Mouse (Mus musculus): ENCODE measurements around the gene Olfr1510. TPM values are rescaled to one million over a fixed set of nuclear protein-coding genes. Genes with fewer than 3 reads are reported as not detected.

The Olfr1510 gene
- polyA plus RNA-seq, 1 experiment from 2014 or later: not detected

Other genes with a start within 250 kb of the Olfr1510 start
- 62.4 and 64.6 TPM in 2 replicates for gene Supt16, start 217.0 kb downstream of the Olfr1510 start, polyA plus RNA-seq (2015; fragmentation: Nextera tagmentation; extraction: Ambion mirVana)
- 31.4 and 33.3 TPM in 2 replicates for gene Chd8, start 156.6 kb downstream of the Olfr1510 start, polyA plus RNA-seq (2015; fragmentation: Nextera tagmentation; extraction: Ambion mirVana)
- gene Tox4, start 135.2 kb downstream of the Olfr1510 start, polyA plus RNA-seq (2015; fragmentation: Nextera tagmentation; extraction: Ambion mirVana): 40.5 and 44.7 TPM in 2 replicates
- 16.7 and 16.8 TPM in 2 replicates for gene Rab2b, start 134.8 kb downstream of the Olfr1510 start, polyA plus RNA-seq (2015; fragmentation: Nextera tagmentation; extraction: Ambion mirVana)
- 47.0 and 47.1 TPM in 2 replicates for gene Mettl3, start 109.2 kb downstream of the Olfr1510 start, polyA plus RNA-seq (2015; fragmentation: Nextera tagmentation; extraction: Ambion mirVana)
- gene Sall2, start 85.6 kb downstream of the Olfr1510 start, polyA plus RNA-seq (2015; fragmentation: Nextera tagmentation; extraction: Ambion mirVana): 16.2 and 16.9 TPM in 2 replicates
- gene Olfr1513, start 58.0 kb downstream of the Olfr1510 start, polyA plus RNA-seq (2015; fragmentation: Nextera tagmentation; extraction: Ambion mirVana): not detected in 2 replicates
- not detected in 2 replicates for gene Olfr1512, start 35.2 kb downstream of the Olfr1510 start, polyA plus RNA-seq (2015; fragmentation: Nextera tagmentation; extraction: Ambion mirVana)
- not detected in 2 replicates for gene Olfr1511, start 17.0 kb downstream of the Olfr1510 start, polyA plus RNA-seq (2015; fragmentation: Nextera tagmentation; extraction: Ambion mirVana)
- not detected in 2 replicates for gene Olfr1509, start 28.6 kb upstream of the Olfr1510 start, polyA plus RNA-seq (2015; fragmentation: Nextera tagmentation; extraction: Ambion mirVana)
- not detected in 2 replicates for gene Olfr1508, start 53.1 kb upstream of the Olfr1510 start, polyA plus RNA-seq (2015; fragmentation: Nextera tagmentation; extraction: Ambion mirVana)
- not detected in 2 replicates for gene Olfr1507, start 81.4 kb upstream of the Olfr1510 start, polyA plus RNA-seq (2015; fragmentation: Nextera tagmentation; extraction: Ambion mirVana)

Data from lung, embryonic 15.5 days (tissue).